Mouse (Mus musculus): ENCODE data around the gene Dync1li1.

Gene Dync1li1

DNA sequence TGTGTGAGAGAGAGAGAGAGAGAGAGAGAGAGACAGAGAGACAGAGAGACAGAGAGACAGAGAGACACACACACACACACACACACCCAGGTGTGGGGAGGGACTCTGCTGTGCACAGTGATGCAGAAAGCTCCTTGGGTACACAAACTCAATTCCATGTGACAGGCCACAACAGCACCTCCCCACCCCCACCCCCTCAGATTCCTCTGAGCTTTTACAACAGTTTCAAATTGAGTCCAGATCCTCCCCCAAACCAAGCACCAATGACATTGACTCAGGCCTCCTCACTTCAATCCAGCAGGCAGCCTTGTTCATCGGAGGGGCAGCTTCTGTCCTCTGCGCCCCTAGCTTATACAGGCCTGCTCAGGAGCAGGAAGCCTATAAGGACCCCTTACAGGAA is 78.9 kb downstream of the Dync1li1 start:
- DNase-seq (ENCODE audit: low spot score in 2 of 2), result no peak

GRCm38 (mm10) chr9:114768066-114768465 is 79.5 kb downstream of the Dync1li1 start:
- no peak for DNase-seq (ENCODE audit: low spot score in 2 of 2)

GRCm38 (mm10) chr9:114770224-114770623 is 81.6 kb downstream of the Dync1li1 start:
- no peak for DNase-seq (ENCODE audit: low spot score in 2 of 2)

GRCm38 (mm10) chr9:114771565-114771964 is 83.0 kb downstream of the Dync1li1 start:
- no peak for DNase-seq (ENCODE audit: low spot score in 2 of 2)

All from right cerebral cortex, adult 2 months (tissue).